In the genomic region with DNA sequence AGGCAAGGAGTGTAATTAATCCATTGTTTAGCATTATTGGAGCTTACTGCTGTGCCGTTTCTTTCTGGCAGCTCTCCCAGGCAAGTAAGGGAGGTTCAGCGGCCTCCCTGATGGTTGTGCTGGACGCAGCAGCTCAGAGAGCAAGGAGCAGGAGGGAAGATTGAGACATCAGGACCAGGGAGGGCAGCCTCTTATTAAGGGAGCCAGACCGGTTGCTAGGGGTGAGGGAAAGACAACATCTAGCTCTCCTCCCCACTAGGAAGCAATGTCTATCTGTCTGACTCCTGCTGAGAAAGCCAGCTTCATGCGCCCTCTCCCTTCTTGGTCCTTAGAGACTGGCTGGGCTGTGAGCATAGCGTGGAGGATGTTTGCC, we compare ENCODE assay signal across 8 mouse cellular contexts.
DNase-seq lines count a peak whose midpoint lies in the region; ATAC-seq lines count a peak whose summit lies in the region.

No protein-coding gene starts in this region.

- H3K9me3 ChIP-seq in forebrain, embryonic 13.5 days (replicated peaks): no peaks in the 10 kb centered on the region
- H3K9me3 ChIP-seq in intestine, embryonic 15.5 days: no peaks in the 10 kb centered on the region

- WGBS in forebrain, embryonic 13.5 days: 23% methylated on average over 6 of the region's 6 CpGs
- WGBS in intestine, embryonic 15.5 days: 34% methylated on average over 6 of the region's 6 CpGs

- H3K27me3 ChIP-seq in forebrain, embryonic 13.5 days: no peaks in the 10 kb centered on the region
- H3K27me3 ChIP-seq in intestine, embryonic 15.5 days (replicated peaks): no peaks in the 10 kb centered on the region; the same call in 1 of the 2 replicates

- no peak overlapping the region for H3K9ac ChIP-seq in forebrain, embryonic 13.5 days
- no peak overlapping the region for H3K9ac ChIP-seq in intestine, embryonic 15.5 days

- H3K4me2 ChIP-seq in forebrain, embryonic 13.5 days: peak overlapping the region; percentile 50
- peak overlapping the region; percentile 47 for H3K4me2 ChIP-seq in intestine, embryonic 15.5 days (replicated peaks)

- peak; percentile 5 for DNase-seq in gastrocnemius, postnatal 10 days
- no peak for DNase-seq in gastrocnemius, postnatal 36 days
- peak; percentile 28 for DNase-seq in brain, adult 2 months (ENCODE audit: low read depth, low spot score)
- peak; percentile 7 for DNase-seq in lung, postnatal 14 days
- no peak for DNase-seq in layer of hippocampus, adult 11-12 months (ENCODE audit: low spot score)

- peaks cover 27% of the 10 kb centered on the region for H3K4me1 ChIP-seq in forebrain, embryonic 13.5 days
- H3K4me1 ChIP-seq in intestine, embryonic 15.5 days (replicated peaks): peaks cover 7% of the 10 kb centered on the region; the same call in 1 of the 2 replicates

- no peaks in the 10 kb centered on the region for H3K36me3 ChIP-seq in forebrain, embryonic 13.5 days (ENCODE audit: poor library complexity, severe bottlenecking)
- no peaks in the 10 kb centered on the region for H3K36me3 ChIP-seq in intestine, embryonic 15.5 days

- 0 out of 2 replicates have a peak overlapping the region, but pooled peaks have one; percentile 7 for H3K4me3 ChIP-seq in forebrain, embryonic 13.5 days
- H3K4me3 ChIP-seq in intestine, embryonic 15.5 days (replicated peaks): no peak overlapping the region

- peak; percentile 34 for ATAC-seq in forebrain, embryonic 13.5 days
- no peak; the same call in 1 of the 2 replicates for ATAC-seq in intestine, embryonic 15.5 days
- no peak for ATAC-seq in erythroid progenitor cell, adult 5-6 weeks (replicated peaks; ENCODE audit: low FRiP score, poor library complexity, severe bottlenecking)

- intact Hi-C loops in gastrocnemius, postnatal 36 days (cut with DNase I): no loop called here

- peak overlapping the region; percentile 85 for H3K27ac ChIP-seq in forebrain, embryonic 13.5 days
- peak overlapping the region; percentile 45 for H3K27ac ChIP-seq in intestine, embryonic 15.5 days

Comparison
In these comparisons a context has a peak if more than half of its experiments do, and no peak if none do; other contexts are left out.
1. DNase-seq: peak in gastrocnemius, postnatal 10 days (single experiment), brain, adult 2 months (single experiment) and lung, postnatal 14 days (single experiment); none in gastrocnemius, postnatal 36 days (0 of 2) and layer of hippocampus, adult 11-12 months (single experiment).